Mouse (Mus musculus) neural tube, embryonic 12.5 days (tissue): ENCODE results near the gene Wdfy4. TPM values are rescaled to one million over a fixed set of nuclear protein-coding genes. Genes with fewer than 3 reads are reported as not detected.

Experiments used
- ATAC-seq: fragments of 200-750 bp; cut with Nextera tagmentation; 2 replicates; pipeline ENCODE4 v1.8.0; 2017; ENCODE audit warnings: low read depth, mild to moderate bottlenecking, moderate TSS enrichment, moderate library complexity; ENCODE audit not compliant: low FRiP score
- H3K27ac ChIP-seq: fragments of 300-500 bp; sonication (generic); 2 replicates; pipeline ENCODE4 v1.5.1; 2016
- H3K27me3 ChIP-seq: fragments of 300-500 bp; sonication (generic); replicated peaks from 2 replicates; pipeline ENCODE4 v1.6.1; 2016; ENCODE audit warnings: mild to moderate bottlenecking
- H3K36me3 ChIP-seq: fragments of 300-500 bp; sonication (generic); 2 replicates; pipeline ENCODE4 v1.6.1; 2016; ENCODE audit warnings: mild to moderate bottlenecking
- H3K4me1 ChIP-seq: fragments of 300-500 bp; sonication (generic); 2 replicates; pipeline ENCODE4 v1.6.1; 2016
- H3K4me2 ChIP-seq: fragments of 300-500 bp; sonication (generic); replicated peaks from 2 replicates; pipeline ENCODE4 v1.6.1; 2016; ENCODE audit warnings: mild to moderate bottlenecking
- H3K4me3 ChIP-seq: fragments of 300-500 bp; sonication (generic); 2 replicates; pipeline ENCODE4 v1.5.1; 2016
- H3K9ac ChIP-seq: fragments of 300-500 bp; sonication (generic); 2 replicates; pipeline ENCODE4 v1.6.1; 2016; ENCODE audit warnings: mild to moderate bottlenecking
- H3K9me3 ChIP-seq: fragments of 300-500 bp; sonication (generic); 2 replicates; pipeline ENCODE4 v1.6.1; 2016; ENCODE audit warnings: mild to moderate bottlenecking
- WGBS: fragments of 180-500 bp; shearing (Covaris S2); methylation state at CpG from one replicate; pipeline ENCODE4 v1.1.7; 2016; 5-methylcytosine and 5-hydroxymethylcytosine counted together
- polyA plus RNA-seq: library from polyadenylated mRNA; unstranded; fragments of >200 nt; fragmentation: Nextera tagmentation; extraction: Ambion mirVana; gene quantifications from 2 replicates; pipeline ENCODE4 v1.2.1, GENCODE M21; 2016

The Wdfy4 gene
- polyA plus RNA-seq, 1 experiment from 2014 or later, result 0.62 TPM

DNA sequence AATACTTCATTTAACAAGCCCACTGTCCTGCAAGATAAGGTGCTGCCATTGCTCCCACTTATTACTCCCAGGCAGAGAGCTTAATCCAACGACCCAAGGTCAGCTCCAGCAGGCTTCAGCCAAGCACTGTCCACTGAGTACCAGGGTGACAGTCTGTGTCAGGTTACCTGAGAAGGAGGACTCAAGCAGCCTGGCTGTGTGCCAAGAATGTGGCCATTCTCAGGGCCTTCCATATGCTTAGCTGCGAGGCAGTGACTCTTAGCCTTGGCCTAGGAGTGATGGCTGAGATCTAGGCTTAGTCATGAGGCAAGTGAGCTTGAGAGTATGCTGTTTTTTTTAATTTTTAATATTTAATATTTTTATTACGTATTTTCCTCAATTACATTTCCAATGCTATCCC, 80.5 kb downstream of the Wdfy4 start:
- WGBS, result 75% methylated on average over 3 of the region's 3 CpGs
- Histone ChIP-seq H3K36me3 (no peaks in the 10 kb centered on the region), H3K9ac (no peak overlapping the region), H3K27me3 (no peaks in the 10 kb centered on the region), H3K4me2 (no peak overlapping the region), H3K4me1 (no peaks in the 10 kb centered on the region), H3K4me3 (no peak overlapping the region), H3K27ac (no peak overlapping the region), H3K9me3 (no peaks in the 10 kb centered on the region)
- ATAC-seq, result no peak

- H3K9me3 ChIP-seq, result no peaks in the 10 kb centered on the region
- no peaks in the 10 kb centered on the region for H3K27me3 ChIP-seq
- H3K4me2 ChIP-seq, result no peak overlapping the region
- no peak overlapping the region for H3K27ac ChIP-seq
- no peak overlapping the region for H3K4me3 ChIP-seq
- no peaks in the 10 kb centered on the region for H3K4me1 ChIP-seq
- H3K36me3 ChIP-seq, result no peaks in the 10 kb centered on the region
- H3K9ac ChIP-seq, result no peak overlapping the region
- ATAC-seq, result no peak
- 48% methylated on average over 2 of the region's 2 CpGs for WGBS
These were observed 83.7 kb downstream of the Wdfy4 start for GRCm38 (mm10) chr14:33101609-33102008.

DNA sequence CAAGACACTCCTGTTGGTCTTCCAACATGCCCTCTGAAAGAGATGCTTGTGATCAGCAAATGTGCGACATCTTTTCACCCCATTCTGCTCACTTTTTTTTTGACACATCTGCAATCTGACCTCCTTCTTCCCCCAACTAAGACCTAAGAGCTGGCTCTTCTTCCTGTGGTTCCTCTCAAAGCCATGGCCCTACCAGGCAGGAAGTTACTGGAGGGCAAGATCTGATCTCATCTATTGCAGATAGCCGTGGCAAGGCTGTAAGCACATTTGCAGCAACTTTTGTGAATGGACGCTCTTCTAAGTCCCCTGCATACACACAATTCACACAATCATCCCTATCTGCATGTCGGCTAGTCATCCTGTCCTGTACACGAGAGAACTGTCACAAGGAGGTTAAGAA, 85.4 kb downstream of the Wdfy4 start:
- H3K4me2 ChIP-seq, result no peak overlapping the region
- no peak overlapping the region for H3K9ac ChIP-seq
- WGBS, result 85% methylated on average over 5 of the region's 5 CpGs
- H3K36me3 ChIP-seq, result no peaks in the 10 kb centered on the region
- H3K27me3 ChIP-seq, result no peaks in the 10 kb centered on the region
- H3K27ac ChIP-seq, result no peak overlapping the region
- no peaks in the 10 kb centered on the region for H3K4me1 ChIP-seq
- ATAC-seq, result no peak
- H3K9me3 ChIP-seq, result no peaks in the 10 kb centered on the region
- H3K4me3 ChIP-seq, result no peak overlapping the region

GRCm38 (mm10) chr14:33099111-33099510, 86.2 kb downstream of the Wdfy4 start:
- Histone ChIP-seq H3K9me3 (no peaks in the 10 kb centered on the region), H3K27me3 (no peaks in the 10 kb centered on the region), H3K9ac (no peak overlapping the region), H3K4me2 (no peak overlapping the region), H3K4me3 (no peak overlapping the region), H3K4me1 (no peaks in the 10 kb centered on the region), H3K36me3 (no peaks in the 10 kb centered on the region), H3K27ac (no peak overlapping the region)
- WGBS, result 57% methylated on average over 7 of the region's 7 CpGs
- no peak for ATAC-seq

- ATAC-seq, result no peak
- Histone ChIP-seq H3K36me3 (no peaks in the 10 kb centered on the region), H3K9ac (no peak overlapping the region), H3K27ac (no peak overlapping the region), H3K9me3 (no peaks in the 10 kb centered on the region), H3K4me2 (no peak overlapping the region), H3K4me1 (no peaks in the 10 kb centered on the region), H3K4me3 (no peak overlapping the region), H3K27me3 (no peaks in the 10 kb centered on the region)
- 86% methylated on average over 5 of the region's 5 CpGs for WGBS
These were observed 88.8 kb downstream of the Wdfy4 start for GRCm38 (mm10) chr14:33096462-33096861.

- no peak overlapping the region for H3K27ac ChIP-seq
- H3K27me3 ChIP-seq, result no peaks in the 10 kb centered on the region
- WGBS, result 81% methylated on average over 8 of the region's 8 CpGs
- no peaks in the 10 kb centered on the region for H3K9me3 ChIP-seq
- no peak overlapping the region for H3K4me2 ChIP-seq
- no peaks in the 10 kb centered on the region for H3K4me1 ChIP-seq
- H3K9ac ChIP-seq, result no peak overlapping the region
- H3K4me3 ChIP-seq, result no peak overlapping the region
- ATAC-seq, result no peak
- H3K36me3 ChIP-seq, result no peaks in the 10 kb centered on the region
These were observed 102.0 kb downstream of the Wdfy4 start for GRCm38 (mm10) chr14:33083326-33083725.

GRCm38 (mm10) chr14:33082301-33082700, 103.0 kb downstream of the Wdfy4 start:
- H3K27me3 ChIP-seq, result no peaks in the 10 kb centered on the region
- WGBS, result 92% methylated on average over 1 of the region's 1 CpGs
- no peak overlapping the region for H3K9ac ChIP-seq
- no peak for ATAC-seq
- no peaks in the 10 kb centered on the region for H3K36me3 ChIP-seq
- no peak overlapping the region for H3K27ac ChIP-seq
- H3K4me3 ChIP-seq, result no peak overlapping the region
- no peaks in the 10 kb centered on the region for H3K9me3 ChIP-seq
- no peak overlapping the region for H3K4me2 ChIP-seq
- H3K4me1 ChIP-seq, result no peaks in the 10 kb centered on the region

DNA sequence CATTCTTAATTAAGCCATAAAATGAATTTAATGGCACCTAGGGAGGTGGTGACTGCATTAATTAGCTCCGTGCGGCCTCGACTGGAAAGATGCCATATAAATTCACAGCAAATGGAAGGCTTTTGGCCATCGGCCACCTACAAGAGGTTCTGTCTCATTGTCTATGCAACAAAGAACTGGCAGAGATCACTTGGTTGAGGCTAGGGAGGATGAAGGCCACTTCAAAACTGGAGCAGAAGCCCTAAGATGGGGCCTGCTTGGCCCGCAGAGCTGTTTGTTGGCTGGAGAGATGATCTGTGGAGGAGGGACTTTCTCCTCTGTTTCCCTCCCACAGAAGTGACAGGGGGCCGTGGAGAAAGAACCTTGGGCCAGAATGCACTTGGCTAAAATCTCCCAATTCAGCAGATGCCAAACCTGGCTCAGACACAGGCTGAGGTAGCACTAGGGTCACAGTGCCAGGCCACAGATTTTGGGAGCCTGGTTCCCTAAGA, 103.9 kb downstream of the Wdfy4 start:
- Histone ChIP-seq H3K9me3 (no peaks in the 10 kb centered on the region), H3K27ac (no peak overlapping the region), H3K4me2 (no peak overlapping the region), H3K27me3 (no peaks in the 10 kb centered on the region), H3K4me3 (no peak overlapping the region), H3K9ac (no peak overlapping the region), H3K4me1 (no peaks in the 10 kb centered on the region), H3K36me3 (no peaks in the 10 kb centered on the region)
- no peak for ATAC-seq
- 60% methylated on average over 6 of the region's 6 CpGs for WGBS

DNA sequence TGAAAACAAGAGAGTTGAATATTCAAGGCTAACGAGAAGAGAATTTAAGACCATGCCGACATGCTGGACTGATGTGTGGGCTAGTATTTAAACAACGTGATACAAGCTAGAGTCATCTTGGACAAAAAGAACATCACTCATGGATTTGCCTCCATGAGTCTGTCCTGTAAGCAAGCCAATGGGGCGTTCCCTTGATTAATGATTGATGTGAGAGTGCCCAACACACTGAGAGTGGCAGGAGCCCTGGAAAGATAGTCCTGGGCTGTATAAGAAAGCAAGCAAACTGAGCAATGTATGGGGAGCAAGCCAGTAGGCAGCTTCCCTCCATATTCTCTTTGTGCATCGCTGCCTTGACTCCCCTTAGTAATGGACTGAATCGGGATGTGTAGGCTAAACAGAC, 106.7 kb downstream of the Wdfy4 start:
- Histone ChIP-seq H3K4me3 (no peak overlapping the region), H3K4me2 (no peak overlapping the region), H3K9me3 (no peaks in the 10 kb centered on the region), H3K27ac (no peak overlapping the region), H3K4me1 (no peaks in the 10 kb centered on the region), H3K9ac (no peak overlapping the region), H3K27me3 (no peaks in the 10 kb centered on the region), H3K36me3 (no peaks in the 10 kb centered on the region)
- no peak for ATAC-seq
- WGBS, result 92% methylated on average over 6 of the region's 6 CpGs

DNA sequence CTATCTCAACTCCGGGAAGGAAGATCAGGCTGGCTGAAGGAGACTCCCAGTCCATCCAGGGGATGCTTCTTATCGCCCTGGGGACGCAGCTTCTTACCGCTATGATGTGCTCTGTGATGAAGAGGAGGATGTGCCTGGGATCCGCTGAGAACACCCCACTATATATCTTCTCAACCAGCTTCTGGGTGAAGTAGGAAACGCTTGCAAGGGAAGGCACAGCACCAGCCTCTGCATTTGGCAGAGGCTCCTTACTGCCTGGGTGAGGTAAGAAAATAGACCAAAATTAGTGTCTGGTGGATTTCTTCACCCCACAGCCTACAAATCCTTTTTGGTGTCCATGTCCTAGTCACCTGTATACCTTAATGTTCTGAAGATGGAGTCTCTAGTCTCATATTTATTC, 107.2 kb downstream of the Wdfy4 start:
- Histone ChIP-seq H3K4me3 (no peak overlapping the region), H3K36me3 (no peaks in the 10 kb centered on the region), H3K9ac (no peak overlapping the region), H3K4me1 (no peaks in the 10 kb centered on the region), H3K9me3 (no peaks in the 10 kb centered on the region), H3K27me3 (no peaks in the 10 kb centered on the region), H3K4me2 (no peak overlapping the region), H3K27ac (no peak overlapping the region)
- no peak for ATAC-seq
- 85% methylated on average over 6 of the region's 6 CpGs for WGBS

DNA sequence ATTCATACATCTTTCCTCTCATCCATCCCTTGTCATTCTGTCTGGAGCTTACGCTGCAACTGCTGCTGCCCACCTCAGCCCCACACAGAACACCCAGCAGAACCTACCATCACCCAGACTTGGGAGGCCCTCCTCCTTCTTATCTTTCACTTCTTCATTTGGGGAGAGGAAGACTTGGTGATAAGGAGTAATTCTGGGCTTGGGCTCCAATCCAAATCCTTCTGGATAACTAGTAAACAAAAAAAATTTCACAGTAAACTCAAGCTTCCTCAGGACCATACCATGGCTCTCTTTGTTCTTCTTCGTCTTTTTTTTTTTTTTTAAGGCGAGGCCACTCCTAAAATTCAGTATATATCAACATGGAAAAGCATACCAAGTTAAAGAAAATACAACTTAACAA, 112.0 kb downstream of the Wdfy4 start:
- Histone ChIP-seq H3K36me3 (no peaks in the 10 kb centered on the region), H3K27ac (no peak overlapping the region), H3K9ac (no peak overlapping the region), H3K9me3 (no peaks in the 10 kb centered on the region), H3K4me1 (no peaks in the 10 kb centered on the region), H3K27me3 (no peaks in the 10 kb centered on the region), H3K4me2 (no peak overlapping the region), H3K4me3 (no peak overlapping the region)
- 89% methylated on average over 3 of the region's 3 CpGs for whole genome bisulfite sequencing
- ATAC-seq, result no peak

DNA sequence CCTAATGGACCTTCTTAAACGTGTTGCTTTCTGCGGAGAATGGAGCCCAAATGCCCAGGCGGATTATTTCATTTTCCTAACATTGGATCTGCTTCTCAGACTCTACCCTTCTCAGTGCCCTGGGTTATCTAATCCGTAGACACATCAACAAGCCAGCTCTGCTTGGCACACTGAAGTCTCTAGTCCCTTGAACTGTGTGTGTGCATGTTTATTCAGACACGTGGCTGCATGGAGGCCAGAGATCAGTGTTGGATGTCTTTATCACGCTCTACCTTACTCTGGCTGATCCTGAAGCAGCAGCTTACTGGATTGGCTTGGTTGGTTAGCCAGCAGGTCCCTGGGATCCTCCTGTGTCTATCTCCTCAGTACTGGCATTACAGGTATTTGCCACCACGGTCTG, 113.0 kb downstream of the Wdfy4 start:
- Histone ChIP-seq H3K9me3 (no peaks in the 10 kb centered on the region), H3K36me3 (no peaks in the 10 kb centered on the region), H3K27ac (no peak overlapping the region), H3K9ac (no peak overlapping the region), H3K4me2 (no peak overlapping the region), H3K4me3 (no peak overlapping the region), H3K4me1 (no peaks in the 10 kb centered on the region), H3K27me3 (no peaks in the 10 kb centered on the region)
- no peak for ATAC-seq
- WGBS, result 90% methylated on average over 7 of the region's 7 CpGs

GRCm38 (mm10) chr14:33067676-33068075, 117.6 kb downstream of the Wdfy4 start:
- H3K9ac ChIP-seq, result no peak overlapping the region
- 64% methylated on average over 9 of the region's 9 CpGs for WGBS
- no peaks in the 10 kb centered on the region for H3K4me1 ChIP-seq
- ATAC-seq, result peak; percentile 29; the same call in 1 of the 2 replicates
- H3K4me2 ChIP-seq, result no peak overlapping the region
- H3K27me3 ChIP-seq, result no peaks in the 10 kb centered on the region
- no peak overlapping the region for H3K4me3 ChIP-seq
- H3K27ac ChIP-seq, result no peak overlapping the region
- no peaks in the 10 kb centered on the region for H3K9me3 ChIP-seq
- no peaks in the 10 kb centered on the region for H3K36me3 ChIP-seq
